Mouse (Mus musculus) liver, embryonic 14.5 days (tissue): ENCODE data around the gene H2-Oa.

Source experiments
- CTCF ChIP-seq: IDR thresholded peaks from 2 replicates; pipeline ENCODE4 v1.5.1; 2016; ENCODE audit warnings: antibody characterized with exemption, low read depth, control low read depth
- EP300 ChIP-seq: IDR thresholded peaks from 2 replicates; pipeline ENCODE4 v1.6.1; 2016; ENCODE audit warnings: antibody characterized with exemption, low read depth

DNA sequence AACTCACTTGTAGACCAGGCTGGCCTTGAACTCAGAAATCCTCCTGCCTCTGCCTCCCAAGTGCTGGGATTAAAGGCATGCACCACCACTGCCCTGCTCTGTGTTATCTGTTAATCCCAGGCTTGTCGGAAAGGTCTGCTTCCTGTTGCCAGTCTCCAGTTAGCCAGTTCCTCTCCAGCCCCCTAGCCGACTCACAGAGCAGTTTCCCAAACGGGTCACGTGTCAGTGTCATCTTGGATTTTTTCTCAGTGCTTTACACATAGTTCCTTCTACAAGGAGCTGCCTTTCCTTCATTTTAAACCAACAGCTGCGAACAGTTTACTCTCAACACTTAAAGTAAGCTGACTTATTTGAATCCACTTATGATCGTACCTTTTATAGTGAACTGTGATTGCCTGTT lies 32.5 kb downstream of the H2-Oa start:
- TF ChIP-seq EP300 (0 out of 2 replicates have a peak, but pooled peaks have one; percentile 17), CTCF (no peak)
